Mouse (Mus musculus): ENCODE data around the gene Nucb1.
"Not testable (repeated sequence)": the region's sequence is repeated elsewhere in the genome, so short reads cannot be mapped to it uniquely, and the experiment has no call there.

The Nucb1 gene

GRCm38 (mm10) chr7:45509912-45510787 lies at the start of gene Nucb1:
Gene Nucb1 (minus strand): TSS chr7:45510406.
- peak; percentile 88 for DNase-seq (ENCODE audit: low spot score in 2 of 2)

GRCm38 (mm10) chr7:45558907-45559306 lies 48.7 kb upstream of the Nucb1 start:
- DNase-seq (ENCODE audit: low spot score in 2 of 2): no peak

GRCm38 (mm10) chr7:45555787-45556186 lies 45.6 kb upstream of the Nucb1 start:
- peak; percentile 65 to 79 for DNase-seq (ENCODE audit: low spot score in 2 of 2)

- no peak for DNase-seq (ENCODE audit: low spot score in 2 of 2)
These were observed 44.5 kb upstream of the Nucb1 start, which contains the start of gene Hsd17b14 for GRCm38 (mm10) chr7:45554744-45555143. Gene Hsd17b14 (plus strand): TSS chr7:45554893.

GRCm38 (mm10) chr7:45553990-45554389 lies 43.8 kb upstream of the Nucb1 start:
- no peak for DNase-seq (ENCODE audit: low spot score in 2 of 2)

GRCm38 (mm10) chr7:45553519-45553918 lies 43.3 kb upstream of the Nucb1 start:
- DNase-seq (ENCODE audit: low spot score in 2 of 2): no peak

GRCm38 (mm10) chr7:45551512-45551883 lies 41.3 kb upstream of the Nucb1 start:
- no peak for DNase-seq (ENCODE audit: low spot score in 2 of 2)

GRCm38 (mm10) chr7:45550821-45551511 lies 40.8 kb upstream of the Nucb1 start:
- no peak for DNase-seq (ENCODE audit: low spot score in 2 of 2)

- no peak for DNase-seq (ENCODE audit: low spot score in 2 of 2)
These were observed 39.6 kb upstream of the Nucb1 start for GRCm38 (mm10) chr7:45549641-45550436.

GRCm38 (mm10) chr7:45544525-45544924 lies 34.3 kb upstream of the Nucb1 start:
- DNase-seq (ENCODE audit: low spot score in 2 of 2): no peak

- no peak for DNase-seq (ENCODE audit: low spot score in 2 of 2)
These were observed 30.0 kb upstream of the Nucb1 start for GRCm38 (mm10) chr7:45540213-45540612.

GRCm38 (mm10) chr7:45539095-45539494 lies 28.9 kb upstream of the Nucb1 start:
- DNase-seq (ENCODE audit: low spot score in 2 of 2): no peak

- no peak for DNase-seq (ENCODE audit: low spot score in 2 of 2)
These were observed 28.2 kb upstream of the Nucb1 start for GRCm38 (mm10) chr7:45538163-45539041.

GRCm38 (mm10) chr7:45537602-45538001 lies 27.4 kb upstream of the Nucb1 start:
- no peak for DNase-seq (ENCODE audit: low spot score in 2 of 2)

GRCm38 (mm10) chr7:45535676-45536075 lies 25.5 kb upstream of the Nucb1 start:
- no peak for DNase-seq (ENCODE audit: low spot score in 2 of 2)

GRCm38 (mm10) chr7:45530643-45531042 lies 20.4 kb upstream of the Nucb1 start:
- no peak for DNase-seq (ENCODE audit: low spot score in 2 of 2)

GRCm38 (mm10) chr7:45529461-45529860 lies 19.3 kb upstream of the Nucb1 start:
- no peak for DNase-seq (ENCODE audit: low spot score in 2 of 2)

GRCm38 (mm10) chr7:45527169-45527568 lies 17.0 kb upstream of the Nucb1 start:
- not testable (repeated sequence) for DNase-seq (ENCODE audit: low spot score in 2 of 2)

GRCm38 (mm10) chr7:45526474-45527120 lies 16.4 kb upstream of the Nucb1 start:
- DNase-seq (ENCODE audit: low spot score in 2 of 2): no peak

GRCm38 (mm10) chr7:45525809-45526473 lies 15.7 kb upstream of the Nucb1 start, which contains the start of the genes Ppp1r15a and Plekha4:
Gene Ppp1r15a (minus strand): TSS chr7:45526268.
Gene Plekha4 (plus strand): TSS chr7:45526330.
- peak; percentile 95 for DNase-seq (ENCODE audit: low spot score in 2 of 2)

All from spleen, postnatal 14 days (tissue).